Comparison of ENCODE assay signal across 26 mouse cellular contexts in the genomic region with DNA sequence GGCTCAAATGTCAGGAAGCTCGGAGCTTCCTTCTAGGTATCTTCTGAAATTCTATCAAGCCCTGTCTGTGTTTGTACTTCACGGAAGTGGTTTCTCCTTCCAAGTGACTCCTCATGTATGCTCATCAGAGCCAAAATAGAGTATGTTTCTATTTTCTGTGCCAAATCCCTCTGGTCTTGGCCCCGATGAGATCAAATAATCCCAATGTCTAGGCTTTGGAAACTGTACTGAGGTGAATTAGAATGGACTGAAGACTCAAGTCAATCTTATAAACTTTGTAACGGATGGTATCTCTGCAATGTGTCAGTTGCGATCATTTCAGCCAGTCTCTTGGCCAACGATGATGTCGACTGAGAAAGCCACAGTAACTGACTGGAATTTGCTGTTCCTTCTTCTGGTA. TPM values are rescaled to one million over a fixed set of nuclear protein-coding genes. Genes with fewer than 3 reads are reported as not detected.
DNase-seq lines count a peak whose midpoint lies in the region; ATAC-seq and TF ChIP-seq lines count a peak whose summit lies in the region.
"Had no signal": no experiment of that assay in that cellular context is flagged by ENCODE, and none has a peak within 500 bp of the region (broad histone marks: within the 10 kb centered on the region; RNA-seq: fewer than 3 reads in every experiment).

No protein-coding gene starts in this region.

- 62% methylated on average over 7 of the region's 7 CpGs for WGBS in embryonic facial prominence, embryonic 12.5 days
- 84% methylated on average over 7 of the region's 7 CpGs for WGBS in embryonic facial prominence, embryonic 10.5 days
- 61% methylated on average over 7 of the region's 7 CpGs for WGBS in embryonic facial prominence, embryonic 14.5 days
- WGBS in limb, embryonic 14.5 days: 87% methylated on average over 7 of the region's 7 CpGs

- H3K4me3 ChIP-seq in embryonic facial prominence, embryonic 12.5 days: no peak overlapping the region
- H3K4me3 ChIP-seq in embryonic facial prominence, embryonic 10.5 days: no peak overlapping the region
- peak overlapping the region; percentile 37 for H3K4me3 ChIP-seq in layer of hippocampus, adult 2 months
- no peak overlapping the region for H3K4me3 ChIP-seq in embryonic facial prominence, embryonic 14.5 days (ENCODE audit: low read depth, low read length)
- no peak overlapping the region for H3K4me3 ChIP-seq in limb, embryonic 14.5 days (replicated peaks; ENCODE audit: low read length)
- H3K4me3 ChIP-seq: erythroblast, embryonic 14.5 days; midbrain, embryonic 10.5 days; neural tube, embryonic 15.5 days had no signal

- no peak for DNase-seq in embryonic facial prominence, embryonic 10.5 days (ENCODE audit: low spot score)
- DNase-seq in layer of hippocampus, adult 2 months (ENCODE audit: low spot score in 2 of 2): no peak
- DNase-seq in layer of hippocampus, postnatal 14 days (ENCODE audit: low spot score in 2 of 2): no peak
- DNase-seq in embryonic facial prominence, embryonic 14.5 days (ENCODE audit: low spot score): peak; percentile 27
- no peak for DNase-seq in limb, embryonic 14.5 days (ENCODE audit: low spot score)
- DNase-seq in adipocyte (ENCODE audit: low spot score): no peak
- DNase-seq: adrenal gland, adult 2 months; B cell, adult 2 months; embryo, embryonic 11 days; kidney, postnatal 25 days; thymus, adult 2 months had no signal

- H3K9ac ChIP-seq in embryonic facial prominence, embryonic 12.5 days: no peak overlapping the region
- H3K9ac ChIP-seq in embryonic facial prominence, embryonic 14.5 days (ENCODE audit: low read depth, low read length): no peak overlapping the region
- H3K9ac ChIP-seq in limb, embryonic 14.5 days (ENCODE audit: low read depth, low read length, severe bottlenecking): no peak overlapping the region
- H3K9ac ChIP-seq: neural tube, embryonic 15.5 days had no signal

- peak overlapping the region; percentile 29 for H3K4me2 ChIP-seq in embryonic facial prominence, embryonic 12.5 days (replicated peaks)
- peak overlapping the region; percentile 38 for H3K4me2 ChIP-seq in embryonic facial prominence, embryonic 14.5 days (ENCODE audit: low read depth, low read length)
- 0 out of 2 replicates have a peak overlapping the region, but pooled peaks have one; percentile 9 for H3K4me2 ChIP-seq in limb, embryonic 14.5 days (replicated peaks; ENCODE audit: low read depth, low read length, severe bottlenecking)
- H3K4me2 ChIP-seq: heart, embryonic 11.5 days; neural tube, embryonic 15.5 days had no signal

- H3K4me1 ChIP-seq in embryonic facial prominence, embryonic 12.5 days: no peaks in the 10 kb centered on the region; the same call in 1 of the 2 replicates
- H3K4me1 ChIP-seq in embryonic facial prominence, embryonic 10.5 days: peaks cover 12% of the 10 kb centered on the region
- H3K4me1 ChIP-seq in embryonic facial prominence, embryonic 14.5 days (ENCODE audit: control insufficient read depth, insufficient read depth, low read length): peaks cover 5% of the 10 kb centered on the region; the same call in 1 of the 2 replicates
- no peaks in the 10 kb centered on the region for H3K4me1 ChIP-seq in limb, embryonic 14.5 days (ENCODE audit: control insufficient read depth, insufficient read depth, low read length)
- H3K4me1 ChIP-seq: neural tube, embryonic 15.5 days had no signal

- no peaks in the 10 kb centered on the region for H3K9me3 ChIP-seq in embryonic facial prominence, embryonic 12.5 days
- H3K9me3 ChIP-seq in embryonic facial prominence, embryonic 10.5 days: no peaks in the 10 kb centered on the region
- H3K9me3 ChIP-seq in embryonic facial prominence, embryonic 14.5 days (ENCODE audit: control insufficient read depth, low read length): no peaks in the 10 kb centered on the region
- no peaks in the 10 kb centered on the region for H3K9me3 ChIP-seq in limb, embryonic 14.5 days (ENCODE audit: control insufficient read depth, low read length)
- H3K9me3 ChIP-seq: G1E; midbrain, embryonic 10.5 days; neural tube, embryonic 15.5 days had no signal

- ATAC-seq in embryonic facial prominence, embryonic 12.5 days (ENCODE audit: insufficient number of reproducible peaks, insufficient read depth, low FRiP score, low TSS enrichment): no peak
- ATAC-seq in embryonic facial prominence, embryonic 14.5 days (ENCODE audit: low read depth): no peak
- no peak for ATAC-seq in limb, embryonic 14.5 days (ENCODE audit: low FRiP score, low read depth)
- no peak for ATAC-seq in granulocyte monocyte progenitor cell, adult 5-6 weeks (replicated peaks; ENCODE audit: poor library complexity, severe bottlenecking)
- ATAC-seq: intestine, embryonic 16.5 days; Patski had no signal

- no peaks in the 10 kb centered on the region for H3K27me3 ChIP-seq in embryonic facial prominence, embryonic 12.5 days
- H3K27me3 ChIP-seq in embryonic facial prominence, embryonic 10.5 days (replicated peaks; ENCODE audit: low read depth, poor library complexity, severe bottlenecking): no peaks in the 10 kb centered on the region
- no peaks in the 10 kb centered on the region for H3K27me3 ChIP-seq in embryonic facial prominence, embryonic 14.5 days (replicated peaks; ENCODE audit: control insufficient read depth, insufficient read depth, low read length)
- H3K27me3 ChIP-seq in limb, embryonic 14.5 days (ENCODE audit: control insufficient read depth, insufficient read depth, low read length): no peaks in the 10 kb centered on the region
- H3K27me3 ChIP-seq: CH12.LX; neural tube, embryonic 15.5 days; Patski had no signal

- no peak for TF ChIP-seq POLR2A in limb, embryonic 14.5 days (IDR thresholded peaks at IDR 0.05; ENCODE audit: borderline replicate concordance, extremely low read depth, insufficient read depth, insufficient read length)

- TF ChIP-seq CTCF in layer of hippocampus, adult 2 months (conservative IDR thresholded peaks at IDR 0.05): no peak

- H3K27ac ChIP-seq in embryonic facial prominence, embryonic 12.5 days: no peak overlapping the region
- H3K27ac ChIP-seq in embryonic facial prominence, embryonic 10.5 days (replicated peaks): no peak overlapping the region
- H3K27ac ChIP-seq in layer of hippocampus, adult 2 months: no peak overlapping the region
- peak overlapping the region; percentile 53; the same call in 1 of the 2 replicates for H3K27ac ChIP-seq in embryonic facial prominence, embryonic 14.5 days (replicated peaks; ENCODE audit: low read depth, low read length)
- no peak overlapping the region; the same call in 1 of the 2 replicates for H3K27ac ChIP-seq in limb, embryonic 14.5 days (replicated peaks; ENCODE audit: low read depth, low read length)
- H3K27ac ChIP-seq: macrophage; midbrain, embryonic 10.5 days; neural tube, embryonic 15.5 days had no signal

- no peaks in the 10 kb centered on the region for H3K36me3 ChIP-seq in embryonic facial prominence, embryonic 12.5 days
- H3K36me3 ChIP-seq in embryonic facial prominence, embryonic 10.5 days (replicated peaks): no peaks in the 10 kb centered on the region
- no peaks in the 10 kb centered on the region for H3K36me3 ChIP-seq in embryonic facial prominence, embryonic 14.5 days (ENCODE audit: control insufficient read depth, insufficient read depth, low read length)
- H3K36me3 ChIP-seq in limb, embryonic 14.5 days (ENCODE audit: control insufficient read depth, insufficient read depth, low read length): no peaks in the 10 kb centered on the region
- H3K36me3 ChIP-seq: G1E; midbrain, embryonic 10.5 days; neural tube, embryonic 15.5 days had no signal

RNA-seq across cellular contexts. Expression of gene Map3k7cl, which starts 15.1 kb away (rescaled TPM):
- not detected in 2 replicates for polyA plus RNA-seq in embryonic facial prominence, embryonic 12.5 days (2016; fragmentation: Nextera tagmentation; extraction: Ambion mirVana)
- not detected in 2 replicates for polyA plus RNA-seq in embryonic facial prominence, embryonic 10.5 days (2016; fragmentation: Nextera tagmentation; extraction: Ambion mirVana)
- under 1 TPM in 1 of 2 experiments, not detected in 1; 0.49 TPM for total RNA-seq in layer of hippocampus, adult 2 months (2021)
- total RNA-seq in layer of hippocampus, postnatal 14 days (2021): under 1 TPM; 0.71 to 0.91 TPM
- 1.8 and 1.9 TPM in 2 replicates for polyA plus RNA-seq in embryonic facial prominence, embryonic 14.5 days (2014; fragmentation: Nextera tagmentation; extraction: Ambion mirVana)
- 5.8 TPM in 2 replicates for polyA plus RNA-seq in limb, embryonic 14.5 days (2012; rRNA removed)
- polyA plus RNA-seq in limb, embryonic 14.5 days (2014; fragmentation: Nextera tagmentation; extraction: Ambion mirVana): 0.32 and 1.4 TPM in 2 replicates
- not detected in 2 replicates for total RNA-seq in granulocyte monocyte progenitor cell, adult 5-6 weeks (2014; fragmentation: Nextera tagmentation)
- not detected in 2 replicates for total RNA-seq in granulocyte monocyte progenitor cell, adult 5-6 weeks (2017)
- total RNA-seq: hematopoietic stem cell, adult 5-6 weeks; liver, adult 2 months had no signal
- polyA plus RNA-seq: erythroblast, embryonic 14.5 days; G1E; heart, embryonic 11.5 days; hindbrain, embryonic 16.5 days; liver, adult 2 months; macrophage; midbrain, embryonic 10.5 days; midbrain, postnatal 0 days had no signal
